In genomic region chr5:90902380-90903260, GRCm38 (mm10) we compare ENCODE assay signal across 8 mouse cellular contexts. TPM values are rescaled to one million over a fixed set of nuclear protein-coding genes. Genes with fewer than 3 reads are reported as not detected.
DNase-seq lines count a peak whose midpoint lies in the region; ATAC-seq and TF ChIP-seq lines count a peak whose summit lies in the region.

No protein-coding gene starts in this region.

- peaks cover 9% of the 10 kb centered on the region for H3K4me1 ChIP-seq in heart, embryonic 16.5 days (ENCODE audit: control insufficient read depth, insufficient read depth, low read length)
- peaks cover 15% of the 10 kb centered on the region for H3K4me1 ChIP-seq in hindbrain, embryonic 13.5 days (replicated peaks)
- H3K4me1 ChIP-seq in lung, postnatal 0 days (ENCODE audit: insufficient read depth, low read depth, low read length) = peaks cover 9% of the 10 kb centered on the region; the same call in 1 of the 2 replicates
- peaks cover 3% of the 10 kb centered on the region; the same call in 1 of the 2 replicates for H3K4me1 ChIP-seq in stomach, postnatal 0 days (replicated peaks; ENCODE audit: control insufficient read depth, insufficient read depth)

- peak; percentile 54 for TF ChIP-seq CTCF in lung, postnatal 0 days (IDR thresholded peaks at IDR 0.05)
- TF ChIP-seq CTCF in stomach, postnatal 0 days (IDR thresholded peaks at IDR 0.05; ENCODE audit: low read depth) = peak; percentile 58

- 11% methylated on average over 10 of the region's 10 CpGs for WGBS in heart, embryonic 16.5 days
- 11% methylated on average over 10 of the region's 10 CpGs for WGBS in hindbrain, embryonic 13.5 days
- 10% methylated on average over 10 of the region's 10 CpGs for WGBS in lung, postnatal 0 days
- WGBS in stomach, postnatal 0 days = 16% methylated on average over 10 of the region's 10 CpGs

- intact Hi-C loops in heart, postnatal 36 days (cut with DNase I) = loop anchor here (5.0 kb wide), 1 partner anchor 130 kb away; the partner anchor contains the start of gene Pf4
- intact Hi-C loops in gastrocnemius, postnatal 36 days (cut with DNase I) = no loop called here

- no peak overlapping the region for H3K27ac ChIP-seq in heart, embryonic 16.5 days (ENCODE audit: low read length)
- no peak overlapping the region for H3K27ac ChIP-seq in hindbrain, embryonic 13.5 days
- no peak overlapping the region for H3K27ac ChIP-seq in lung, postnatal 0 days (ENCODE audit: low read length)
- H3K27ac ChIP-seq in stomach, postnatal 0 days (replicated peaks) = no peak overlapping the region

- H3K4me2 ChIP-seq in heart, embryonic 16.5 days (ENCODE audit: low read depth, low read length) = peak overlapping the region; percentile 66
- H3K4me2 ChIP-seq in hindbrain, embryonic 13.5 days = peak overlapping the region; percentile 63
- H3K4me2 ChIP-seq in lung, postnatal 0 days (replicated peaks; ENCODE audit: low read depth, low read length) = peak overlapping the region; percentile 53
- H3K4me2 ChIP-seq in stomach, postnatal 0 days (replicated peaks; ENCODE audit: low read depth) = peak overlapping the region; percentile 62

- peak overlapping the region; percentile 42 for H3K4me3 ChIP-seq in heart, embryonic 16.5 days (ENCODE audit: low read length)
- H3K4me3 ChIP-seq in hindbrain, embryonic 13.5 days = peak overlapping the region; percentile 34
- H3K4me3 ChIP-seq in lung, postnatal 0 days (ENCODE audit: low read depth, low read length) = no peak overlapping the region
- H3K4me3 ChIP-seq in stomach, postnatal 0 days (ENCODE audit: low read depth, low read length) = no peak overlapping the region

- no peak overlapping the region for H3K9ac ChIP-seq in heart, embryonic 16.5 days (ENCODE audit: low read length)
- H3K9ac ChIP-seq in hindbrain, embryonic 13.5 days = 0 out of 2 replicates have a peak overlapping the region, but pooled peaks have one; percentile 60
- no peak overlapping the region for H3K9ac ChIP-seq in lung, postnatal 0 days (replicated peaks; ENCODE audit: low read depth)
- no peak overlapping the region for H3K9ac ChIP-seq in stomach, postnatal 0 days (ENCODE audit: low read length)

- ATAC-seq in heart, embryonic 16.5 days (replicated peaks; ENCODE audit: extremely low read depth, insufficient read depth, low FRiP score) = no peak
- peak; percentile 78 for ATAC-seq in hindbrain, embryonic 13.5 days (ENCODE audit: low FRiP score)
- no peak for ATAC-seq in lung, postnatal 0 days
- ATAC-seq in stomach, postnatal 0 days (ENCODE audit: low FRiP score, low TSS enrichment) = no peak
- no peak; the same call in 1 of the 2 replicates for ATAC-seq in monocyte, adult 5-6 weeks (replicated peaks; ENCODE audit: insufficient number of reproducible peaks, low FRiP score, low TSS enrichment, poor library complexity, severe bottlenecking)

- no peaks in the 10 kb centered on the region for H3K9me3 ChIP-seq in heart, embryonic 16.5 days (replicated peaks; ENCODE audit: control insufficient read depth, low read length)
- H3K9me3 ChIP-seq in hindbrain, embryonic 13.5 days = no peaks in the 10 kb centered on the region
- no peaks in the 10 kb centered on the region for H3K9me3 ChIP-seq in lung, postnatal 0 days (ENCODE audit: low read length)
- H3K9me3 ChIP-seq in stomach, postnatal 0 days (ENCODE audit: control insufficient read depth, low read length) = no peaks in the 10 kb centered on the region

- TF ChIP-seq EP300 in lung, postnatal 0 days (IDR thresholded peaks at IDR 0.05) = no peak
- TF ChIP-seq EP300 in stomach, postnatal 0 days (optimal IDR thresholded peaks at IDR 0.05) = no peak

- peaks cover 19% of the 10 kb centered on the region for H3K27me3 ChIP-seq in heart, embryonic 16.5 days (ENCODE audit: control insufficient read depth, insufficient read depth, low read length)
- peaks cover 22% of the 10 kb centered on the region for H3K27me3 ChIP-seq in hindbrain, embryonic 13.5 days
- peaks cover 4% of the 10 kb centered on the region; the same call in 1 of the 2 replicates for H3K27me3 ChIP-seq in lung, postnatal 0 days (replicated peaks; ENCODE audit: insufficient read depth, low read length)
- H3K27me3 ChIP-seq in stomach, postnatal 0 days (ENCODE audit: control insufficient read depth, insufficient read depth, low read length) = no peaks in the 10 kb centered on the region; the same call in 1 of the 2 replicates

- no peak for DNase-seq in heart, postnatal 36 days
- DNase-seq in Muller cell, postnatal 12 days (ENCODE audit: inconsistent ontology term) = peak; percentile 35
- peak; percentile 29 for DNase-seq in lung, postnatal 0 days (ENCODE audit: low spot score)
- peak; percentile 30 for DNase-seq in stomach, postnatal 0 days (ENCODE audit: low spot score)
- DNase-seq in gastrocnemius, postnatal 36 days = no peak

- no peaks in the 10 kb centered on the region for H3K36me3 ChIP-seq in heart, embryonic 16.5 days (ENCODE audit: control insufficient read depth, insufficient read depth)
- no peaks in the 10 kb centered on the region for H3K36me3 ChIP-seq in hindbrain, embryonic 13.5 days
- no peaks in the 10 kb centered on the region for H3K36me3 ChIP-seq in lung, postnatal 0 days (ENCODE audit: insufficient read depth, low read length)
- H3K36me3 ChIP-seq in stomach, postnatal 0 days (ENCODE audit: control insufficient read depth, insufficient read depth, low read length) = no peaks in the 10 kb centered on the region

RNA-seq across cellular contexts. Expression of gene Cxcl2, which starts 1.1 kb away (rescaled TPM):
- polyA plus RNA-seq in heart, embryonic 16.5 days (2015; fragmentation: Nextera tagmentation; extraction: Ambion mirVana) = not detected in 2 replicates
- not detected for total RNA-seq in heart, postnatal 36 days (2021)
- polyA plus RNA-seq in hindbrain, embryonic 13.5 days (2015; fragmentation: Nextera tagmentation; extraction: Ambion mirVana) = not detected in 2 replicates
- 0.35 and 8.9 TPM in 2 replicates for polyA plus RNA-seq in lung, postnatal 0 days (2015; fragmentation: Nextera tagmentation; extraction: Ambion mirVana)
- 0.15 and 0.16 TPM in 2 replicates for polyA plus RNA-seq in stomach, postnatal 0 days (2015; fragmentation: Nextera tagmentation; extraction: Ambion mirVana)
- total RNA-seq in gastrocnemius, postnatal 36 days (2021) = not detected
- 33.2 to 79.5 TPM (median 56.2 TPM) in 3 replicates for total RNA-seq in monocyte, adult 5-6 weeks (2017)

RNA-seq across cellular contexts. Expression of gene Cxcl1, which starts 11.6 kb away (rescaled TPM):
- polyA plus RNA-seq in heart, embryonic 16.5 days (2015; fragmentation: Nextera tagmentation; extraction: Ambion mirVana) = 0.85 and 0.92 TPM in 2 replicates
- total RNA-seq in heart, postnatal 36 days (2021) = under 1 TPM; 0.30 to 0.50 TPM
- 0.21 TPM in 1 of 2 replicates, not detected in the other for polyA plus RNA-seq in hindbrain, embryonic 13.5 days (2015; fragmentation: Nextera tagmentation; extraction: Ambion mirVana)
- polyA plus RNA-seq in lung, postnatal 0 days (2015; fragmentation: Nextera tagmentation; extraction: Ambion mirVana) = 2.1 and 30.8 TPM in 2 replicates
- 0.38 and 0.93 TPM in 2 replicates for polyA plus RNA-seq in stomach, postnatal 0 days (2015; fragmentation: Nextera tagmentation; extraction: Ambion mirVana)
- under 1 TPM in 1 of 2 experiments, not detected in 1; 0.36 TPM for total RNA-seq in gastrocnemius, postnatal 36 days (2021)
- 1.4 TPM in 1 of 3 replicates, not detected in the others for total RNA-seq in monocyte, adult 5-6 weeks (2017)

RNA-seq across cellular contexts. Expression of gene Mthfd2l, which starts 28.3 kb away (rescaled TPM):
- 24.2 and 25.2 TPM in 2 replicates for polyA plus RNA-seq in heart, embryonic 16.5 days (2015; fragmentation: Nextera tagmentation; extraction: Ambion mirVana)
- 10 to 100 TPM in 1 of 2 experiments, 1 to 10 TPM in 1; 9.5 to 10.0 TPM for total RNA-seq in heart, postnatal 36 days (2021)
- 77.7 and 87.5 TPM in 2 replicates for polyA plus RNA-seq in hindbrain, embryonic 13.5 days (2015; fragmentation: Nextera tagmentation; extraction: Ambion mirVana)
- 39.2 and 41.0 TPM in 2 replicates for polyA plus RNA-seq in lung, postnatal 0 days (2015; fragmentation: Nextera tagmentation; extraction: Ambion mirVana)
- polyA plus RNA-seq in stomach, postnatal 0 days (2015; fragmentation: Nextera tagmentation; extraction: Ambion mirVana) = 44.2 and 45.5 TPM in 2 replicates
- 1 to 10 TPM; 5.4 to 7.8 TPM for total RNA-seq in gastrocnemius, postnatal 36 days (2021)
- 7.7 to 11.1 TPM (median 9.7 TPM) in 3 replicates for total RNA-seq in monocyte, adult 5-6 weeks (2017)

Comparison
In these comparisons a context has a peak if more than half of its experiments do, and no peak if none do; other contexts are left out.
1. H3K4me3 ChIP-seq: peak in heart, embryonic 16.5 days (single experiment) and hindbrain, embryonic 13.5 days (single experiment); none in lung, postnatal 0 days (single experiment) and stomach, postnatal 0 days (single experiment).
2. DNase-seq: peak in Muller cell, postnatal 12 days (single experiment), lung, postnatal 0 days (single experiment) and stomach, postnatal 0 days (single experiment); none in heart, postnatal 36 days (0 of 2) and gastrocnemius, postnatal 36 days (0 of 2).
3. Peak in every context shown above with its lines, with median percentiles within 50 percentile points of each other: H3K4me2 ChIP-seq.